16 mouse cellular contexts compared by ENCODE assay signal in genomic region chr12:83014848-83015247, GRCm38 (mm10).
DNase-seq lines count a peak whose midpoint lies in the region; ATAC-seq and TF ChIP-seq lines count a peak whose summit lies in the region.
"Had no signal": no experiment of that assay in that cellular context is flagged by ENCODE, and none has a peak within 500 bp of the region (broad histone marks: within the 10 kb centered on the region; RNA-seq: fewer than 3 reads in every experiment).

No protein-coding gene starts in this region.

- no peak overlapping the region for H3K4me2 ChIP-seq in forebrain, embryonic 14.5 days (ENCODE audit: low read length)
- no peak overlapping the region for H3K4me2 ChIP-seq in forebrain, embryonic 15.5 days (replicated peaks)
- no peak overlapping the region for H3K4me2 ChIP-seq in intestine, postnatal 0 days (replicated peaks; ENCODE audit: low read depth)
- H3K4me2 ChIP-seq in intestine, embryonic 15.5 days (replicated peaks) = no peak overlapping the region
- H3K4me2 ChIP-seq: lung, embryonic 15.5 days had no signal

- no peak for ATAC-seq in forebrain, embryonic 14.5 days
- no peak for ATAC-seq in forebrain, embryonic 15.5 days (replicated peaks)
- no peak for ATAC-seq in intestine, postnatal 0 days
- no peak for ATAC-seq in intestine, embryonic 15.5 days
- no peak for ATAC-seq in activated CD4-positive, CD25-positive, alpha-beta regulatory T cell, adult 4 months

- H3K27me3 ChIP-seq in forebrain, embryonic 14.5 days (replicated peaks; ENCODE audit: control insufficient read depth, insufficient read depth, low read length) = no peaks in the 10 kb centered on the region
- H3K27me3 ChIP-seq in forebrain, embryonic 15.5 days = peaks cover 6% of the 10 kb centered on the region; the same call in 1 of the 2 replicates
- H3K27me3 ChIP-seq in intestine, postnatal 0 days (replicated peaks; ENCODE audit: control insufficient read depth, insufficient read depth, low read length) = no peaks in the 10 kb centered on the region
- no peaks in the 10 kb centered on the region for H3K27me3 ChIP-seq in intestine, embryonic 15.5 days (replicated peaks)
- H3K27me3 ChIP-seq: lung, embryonic 15.5 days had no signal

- no peak overlapping the region for H3K27ac ChIP-seq in forebrain, embryonic 14.5 days (ENCODE audit: low read depth, low read length)
- no peak overlapping the region for H3K27ac ChIP-seq in forebrain, embryonic 15.5 days (replicated peaks)
- H3K27ac ChIP-seq in intestine, postnatal 0 days (ENCODE audit: low read depth, low read length) = no peak overlapping the region
- no peak overlapping the region for H3K27ac ChIP-seq in intestine, embryonic 15.5 days
- H3K27ac ChIP-seq: lung, embryonic 15.5 days had no signal

- DNase-seq in forebrain, embryonic 14.5 days (ENCODE audit: low spot score) = peak; percentile 50
- DNase-seq in 416B (ENCODE audit: low read depth) (peak; percentile 14), R1 (ENCODE audit: low read depth, low spot score) (peak; percentile 10)
- no peak for DNase-seq in spleen, postnatal 10 days (ENCODE audit: low spot score in 2 of 2)
- DNase-seq: adrenal gland, adult 2 months; cerebellum, adult 9-11 months; gastrocnemius, postnatal 36 days; kidney, adult 11 months; kidney, postnatal 4 days; thymus, adult 18-20 months had no signal

- peak; percentile 51 for TF ChIP-seq CTCF in intestine, postnatal 0 days (IDR thresholded peaks at IDR 0.05; ENCODE audit: low read depth)

- H3K4me1 ChIP-seq in forebrain, embryonic 14.5 days (ENCODE audit: control insufficient read depth, insufficient read depth, low read length) = no peaks in the 10 kb centered on the region
- H3K4me1 ChIP-seq in forebrain, embryonic 15.5 days = no peaks in the 10 kb centered on the region
- H3K4me1 ChIP-seq in intestine, postnatal 0 days (replicated peaks; ENCODE audit: control insufficient read depth, insufficient read depth, low read length) = no peaks in the 10 kb centered on the region
- H3K4me1 ChIP-seq in intestine, embryonic 15.5 days (replicated peaks) = no peaks in the 10 kb centered on the region

- no peak overlapping the region for H3K4me3 ChIP-seq in forebrain, embryonic 14.5 days (ENCODE audit: low read depth, low read length)
- no peak overlapping the region for H3K4me3 ChIP-seq in forebrain, embryonic 15.5 days
- H3K4me3 ChIP-seq in intestine, postnatal 0 days (ENCODE audit: low read depth, low read length) = no peak overlapping the region
- no peak overlapping the region for H3K4me3 ChIP-seq in intestine, embryonic 15.5 days (replicated peaks)
- H3K4me3 ChIP-seq: lung, embryonic 15.5 days; megakaryocyte, embryonic 14.5 days had no signal

- WGBS in forebrain, embryonic 14.5 days = 20% methylated on average over 2 of the region's 2 CpGs
- 23% methylated on average over 2 of the region's 2 CpGs for WGBS in forebrain, embryonic 15.5 days
- 33% methylated on average over 2 of the region's 2 CpGs for WGBS in intestine, postnatal 0 days
- 39% methylated on average over 2 of the region's 2 CpGs for WGBS in intestine, embryonic 15.5 days

- H3K9me3 ChIP-seq in forebrain, embryonic 14.5 days (replicated peaks; ENCODE audit: control insufficient read depth, low read length) = no peaks in the 10 kb centered on the region
- H3K9me3 ChIP-seq in forebrain, embryonic 15.5 days = no peaks in the 10 kb centered on the region
- H3K9me3 ChIP-seq in intestine, postnatal 0 days (ENCODE audit: control insufficient read depth) = no peaks in the 10 kb centered on the region
- H3K9me3 ChIP-seq in intestine, embryonic 15.5 days = no peaks in the 10 kb centered on the region
- H3K9me3 ChIP-seq: lung, embryonic 15.5 days had no signal

- no peaks in the 10 kb centered on the region for H3K36me3 ChIP-seq in forebrain, embryonic 14.5 days (ENCODE audit: control insufficient read depth, insufficient read depth, low read length)
- H3K36me3 ChIP-seq in forebrain, embryonic 15.5 days = no peaks in the 10 kb centered on the region
- H3K36me3 ChIP-seq in intestine, postnatal 0 days (ENCODE audit: control insufficient read depth, insufficient read depth) = no peaks in the 10 kb centered on the region
- H3K36me3 ChIP-seq in intestine, embryonic 15.5 days = no peaks in the 10 kb centered on the region
- H3K36me3 ChIP-seq: lung, embryonic 15.5 days had no signal

- no peak overlapping the region for H3K9ac ChIP-seq in forebrain, embryonic 14.5 days (ENCODE audit: low read length)
- no peak overlapping the region for H3K9ac ChIP-seq in forebrain, embryonic 15.5 days (replicated peaks)
- no peak overlapping the region for H3K9ac ChIP-seq in intestine, postnatal 0 days (ENCODE audit: low read depth, low read length)
- no peak overlapping the region for H3K9ac ChIP-seq in intestine, embryonic 15.5 days
- H3K9ac ChIP-seq: lung, embryonic 15.5 days had no signal

Comparison
In these comparisons a context has a peak if more than half of its experiments do, and no peak if none do; other contexts are left out.
1. DNase-seq: peak in forebrain, embryonic 14.5 days (single experiment), 416B (single experiment) and R1 (single experiment); none in spleen, postnatal 10 days (0 of 2).